Mouse (Mus musculus) embryonic facial prominence, embryonic 12.5 days (tissue): ENCODE data around the gene Taf1b. TPM values are rescaled to one million over a fixed set of nuclear protein-coding genes. Genes with fewer than 3 reads are reported as not detected.

ENCODE experiments used
- polyA plus RNA-seq: library from polyadenylated mRNA; unstranded; fragments of >200 nt; fragmentation: Nextera tagmentation; extraction: Ambion mirVana; gene quantifications from 2 replicates; pipeline ENCODE4 v1.2.1, GENCODE M21; 2016

The Taf1b gene
- polyA plus RNA-seq, 1 experiment from 2014 or later: 33.0 TPM

Other genes starting within 250 kb of the Taf1b start
- gene Grhl1, start 73.9 kb downstream of the Taf1b start, polyA plus RNA-seq: 1.1 and 2.5 TPM in 2 replicates
- gene Klf11, start 152.9 kb downstream of the Taf1b start, polyA plus RNA-seq: 13.6 and 13.8 TPM in 2 replicates
- gene Cys1, start 183.5 kb downstream of the Taf1b start, polyA plus RNA-seq: 2.6 and 2.7 TPM in 2 replicates
- gene Rrm2, start 209.9 kb downstream of the Taf1b start, polyA plus RNA-seq: 289 and 307 TPM in 2 replicates